Mouse (Mus musculus) granulocyte monocyte progenitor cell, adult 5-6 weeks (primary cell): Measurements from ENCODE around the gene Gprc6a. TPM values are rescaled to one million over a fixed set of nuclear protein-coding genes. Genes with fewer than 3 reads are reported as not detected.

Experiments
- ATAC-seq: replicated peaks from 2 replicates; pipeline ENCODE4 v1.8.0; 2016; ENCODE audit warnings: mild to moderate bottlenecking, moderate TSS enrichment, inconsistent platforms; ENCODE audit not compliant: poor library complexity, severe bottlenecking
- total RNA-seq, 2 experiments: library from RNA; stranded (forward) in 1 of 2; stranded (reverse) in 1 of 2; fragments of 200-712, 200-1000 nt in 1 of 2; fragments of >200 nt in 1 of 2; fragmentation: Nextera tagmentation in 1 of 2; gene quantifications; 2 replicates each; pipeline ENCODE4 v1.2.3; 2014 to 2017

Gene Gprc6a
- not detected in 2 replicates for total RNA-seq (2014; fragmentation: Nextera tagmentation)
- not detected in 2 replicates for total RNA-seq (2017)

DNA sequence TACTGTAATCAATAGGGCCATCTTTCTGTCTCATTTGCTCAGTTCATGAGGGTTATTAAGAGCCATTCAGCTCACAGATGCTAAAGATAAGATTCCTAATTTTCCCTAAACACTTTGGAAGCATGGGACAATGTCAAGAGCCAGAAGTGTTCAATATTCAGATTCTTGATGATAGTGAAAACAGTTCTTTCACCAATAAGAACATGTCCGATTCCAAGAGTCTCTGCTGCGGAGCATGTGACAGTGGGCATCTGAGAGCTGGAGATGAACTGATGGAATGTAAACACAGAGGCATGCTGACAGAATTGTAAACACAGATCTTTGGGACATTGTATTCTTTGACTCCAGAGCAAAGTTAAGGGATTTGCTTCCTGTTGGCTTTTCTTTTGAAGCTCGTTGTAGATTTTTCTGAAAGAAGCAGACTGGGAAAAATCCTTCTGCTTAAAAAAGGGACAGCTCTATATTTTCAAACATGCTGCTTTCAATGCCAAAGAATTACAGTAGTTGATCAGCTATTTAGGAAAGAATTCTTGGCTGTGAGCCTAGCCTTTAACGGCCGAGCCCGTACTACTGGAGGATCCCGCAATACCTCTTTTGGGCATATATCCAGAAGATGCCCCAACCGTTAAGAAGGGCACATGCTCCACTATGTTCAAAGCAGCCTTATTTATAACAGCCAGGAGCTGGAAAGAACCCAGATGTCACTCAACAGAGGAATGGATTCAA is at the start of gene Gprc6a:
Gprc6a (minus strand) TSS at position 51 of the 726 bp plus-strand sequence.
- no peak for ATAC-seq

DNA sequence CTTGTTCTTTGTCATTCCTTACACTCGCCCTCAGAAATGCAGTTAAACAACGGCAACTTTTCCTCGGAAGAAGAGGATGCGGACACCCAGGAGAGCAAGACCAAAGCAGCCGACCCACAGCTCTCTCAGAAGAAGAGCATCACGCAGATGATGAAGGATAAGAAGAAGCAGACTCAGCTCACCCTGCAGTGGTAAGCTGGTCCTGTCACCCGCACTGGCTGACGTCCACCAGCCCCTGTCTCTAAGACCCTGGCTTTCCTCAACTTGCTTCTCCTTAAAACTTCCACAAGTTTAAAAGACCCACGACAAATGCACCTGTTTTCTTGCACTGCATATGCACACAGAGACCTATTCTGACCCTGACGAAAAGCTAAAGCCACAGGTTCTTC is 47.0 kb upstream of the Gprc6a start:
- no peak for ATAC-seq

DNA sequence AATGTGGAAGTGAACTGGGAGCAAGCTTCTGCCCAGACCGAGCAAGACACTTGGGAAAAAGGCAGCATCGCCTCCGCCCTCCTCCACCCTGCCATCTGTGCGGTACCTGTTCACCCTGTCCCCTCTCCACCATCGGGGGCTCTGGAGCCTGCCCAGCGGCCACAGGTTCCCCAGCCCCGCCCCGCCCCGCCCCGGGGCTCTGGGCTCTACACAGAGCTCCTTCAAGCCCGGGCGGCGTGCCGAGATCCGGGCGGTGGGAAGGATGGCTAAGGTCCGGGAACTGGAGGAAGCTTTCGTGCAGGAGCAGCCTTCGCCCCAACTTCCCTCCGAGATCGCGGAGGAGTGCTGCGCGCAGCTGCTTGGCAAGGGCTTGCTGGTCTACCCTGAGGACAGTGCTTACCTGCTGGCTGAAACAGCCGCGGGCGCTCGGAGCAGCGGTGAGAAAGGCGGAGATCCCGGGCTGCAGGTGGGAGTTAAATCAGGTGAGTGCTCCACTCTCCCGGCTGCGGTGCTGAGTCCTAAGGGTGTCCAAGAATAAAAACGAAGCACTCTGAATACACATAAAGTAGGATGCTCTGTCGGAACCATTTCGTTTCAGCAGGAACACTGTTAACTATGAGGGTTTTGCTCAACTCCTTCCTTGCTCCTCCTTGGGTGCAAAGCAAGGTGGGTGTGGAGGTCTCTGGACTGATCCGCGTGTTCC is 46.4 kb upstream of the Gprc6a start, which contains the start of gene Rfx6:
Rfx6 (plus strand) TSS at position 209 of the 703 bp plus-strand sequence.
- peak; percentile 35; the same call in 1 of the 2 replicates for ATAC-seq

DNA sequence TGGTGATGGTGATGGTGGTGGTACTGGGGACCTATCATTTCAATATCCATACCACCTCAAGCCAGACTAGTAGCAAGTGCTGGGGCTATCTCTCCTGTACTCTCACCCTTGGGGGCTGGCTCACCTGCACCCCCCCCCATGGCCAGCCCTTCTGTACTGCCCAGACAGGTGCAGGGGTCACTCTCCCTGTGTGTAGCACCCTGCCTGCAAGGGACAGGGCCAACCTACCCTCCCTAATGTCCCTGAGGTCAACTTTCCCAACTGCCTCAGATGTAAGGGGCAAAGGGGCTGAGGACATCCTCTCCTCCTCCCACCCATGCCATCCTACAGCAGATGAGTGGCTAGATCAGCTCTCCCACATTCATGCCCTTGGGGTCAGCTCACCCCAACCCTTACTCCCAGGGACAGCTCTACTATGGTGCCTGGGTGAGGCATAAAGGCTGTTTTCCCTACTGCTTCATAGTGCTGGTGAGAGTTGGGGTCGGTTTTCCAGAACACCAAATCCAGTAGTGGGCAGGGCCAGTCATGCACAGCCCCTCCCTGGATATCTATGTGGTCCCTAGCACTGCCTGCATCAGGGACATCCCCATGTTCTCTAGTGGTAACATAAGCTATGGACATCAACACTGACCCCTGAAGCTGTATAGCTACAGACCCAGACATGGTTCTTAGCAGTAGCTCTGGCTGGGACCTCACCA is 41.0 kb upstream of the Gprc6a start:
- ATAC-seq: no peak

DNA sequence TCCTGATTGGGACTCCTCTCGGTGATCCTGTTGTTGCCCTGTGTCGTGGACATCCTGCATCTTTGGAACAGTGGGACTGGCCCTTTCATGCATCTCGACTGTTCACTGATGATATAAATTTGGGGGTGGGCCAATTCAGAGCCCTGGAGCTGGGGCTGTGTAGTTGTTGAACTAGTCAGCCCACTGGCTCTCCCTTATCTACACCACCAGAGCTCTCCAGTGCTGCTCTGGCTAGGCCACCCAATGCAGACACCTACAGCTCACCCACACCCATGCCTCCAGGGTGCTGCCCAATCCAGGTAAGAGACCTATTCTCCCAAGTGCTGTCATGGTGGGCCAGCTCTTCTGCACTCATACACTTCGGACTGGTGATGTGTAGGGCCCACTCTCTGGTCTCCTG is 40.3 kb upstream of the Gprc6a start:
- no peak for ATAC-seq

DNA sequence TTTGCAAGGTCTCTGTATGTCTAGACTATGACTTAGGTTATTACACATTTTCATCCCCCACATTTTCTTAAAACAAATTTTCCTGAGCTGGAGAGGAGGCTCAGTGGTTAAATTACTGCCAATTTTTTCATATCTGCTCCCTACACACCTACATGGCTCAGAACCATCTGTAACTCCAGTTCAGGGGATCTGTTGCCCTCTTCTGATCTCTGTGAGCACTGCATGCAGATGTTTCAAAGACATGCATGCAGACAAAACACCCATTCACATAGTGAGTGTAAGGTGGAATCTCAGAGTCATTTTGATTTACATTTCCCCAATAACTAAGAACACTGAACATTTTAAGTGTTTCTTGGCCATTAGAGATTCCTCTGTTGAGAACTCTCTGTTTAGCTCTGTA is 38.1 kb upstream of the Gprc6a start:
- no peak for ATAC-seq

DNA sequence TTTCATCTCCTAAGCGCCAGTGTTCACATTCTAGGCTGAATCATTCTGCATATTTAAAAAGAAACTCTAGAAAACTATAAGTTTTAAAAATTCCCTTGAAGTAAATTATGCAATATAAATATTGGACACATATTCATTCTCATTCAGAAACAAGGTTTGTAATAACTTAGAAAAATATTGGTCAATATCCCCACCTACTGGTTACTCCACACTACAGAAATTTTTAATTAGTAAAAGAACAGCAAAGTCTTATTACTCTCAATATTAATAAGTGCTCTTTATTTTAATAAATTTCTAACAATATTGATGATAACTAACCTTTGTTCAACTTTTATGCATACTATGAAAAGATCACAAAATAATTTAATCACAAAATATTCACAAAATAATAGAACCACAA is 26.1 kb upstream of the Gprc6a start:
- ATAC-seq: no peak

DNA sequence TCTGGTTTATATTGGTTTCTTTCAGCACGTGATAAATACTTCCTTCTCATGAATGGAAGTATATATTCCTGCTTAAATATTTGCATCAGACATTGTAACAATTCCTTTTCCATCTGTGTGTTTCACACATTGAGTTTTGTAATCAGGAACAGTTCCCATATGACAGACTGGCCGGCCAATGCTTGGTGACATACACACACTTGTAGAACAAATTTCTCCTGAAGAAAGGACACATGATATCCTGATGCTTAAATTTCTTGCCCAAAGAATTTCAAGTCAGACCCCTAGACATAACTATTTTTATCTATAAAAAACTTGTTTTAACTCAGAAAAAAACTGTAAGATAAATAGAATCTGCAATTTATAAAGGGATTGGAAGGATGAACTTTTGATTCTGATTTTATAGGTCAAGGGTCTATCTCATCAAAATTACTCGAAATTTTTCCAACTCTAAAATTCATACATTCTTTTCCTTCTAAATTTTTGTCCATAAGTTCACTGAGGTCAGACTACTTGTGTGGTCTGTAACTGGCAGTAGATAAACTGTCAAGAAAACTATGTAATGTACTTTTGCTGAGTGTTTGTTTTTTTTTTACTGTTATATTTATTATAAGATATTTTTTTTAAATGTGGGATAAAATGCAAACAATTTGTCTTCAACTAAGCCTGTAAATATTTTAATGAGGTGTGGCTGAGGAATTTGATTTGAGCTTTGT is 18.4 kb upstream of the Gprc6a start:
- no peak for ATAC-seq

DNA sequence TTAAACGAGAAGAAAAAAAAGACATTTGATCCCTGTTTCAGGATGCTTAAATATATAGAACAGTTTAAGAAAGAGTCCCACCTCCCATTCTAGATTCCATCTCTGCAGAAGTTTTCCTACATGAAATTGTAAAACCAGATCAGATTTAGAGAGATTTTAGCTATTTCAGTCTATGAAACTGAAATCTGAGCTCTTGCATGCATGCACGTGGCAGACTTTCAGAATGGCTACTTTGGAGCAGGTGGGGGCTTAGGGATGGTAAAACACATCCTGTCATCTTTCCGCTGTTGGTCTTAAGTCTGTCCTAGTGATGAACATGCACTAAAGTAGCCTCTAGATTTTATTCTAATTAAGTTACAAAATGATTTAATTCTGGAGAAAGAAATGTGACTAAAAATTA is 10.1 kb downstream of the Gprc6a start:
- ATAC-seq: no peak

- peak; percentile 58 for ATAC-seq
Observed at GRCm38 (mm10) chr10:51620126-51620525, 11.1 kb downstream of the Gprc6a start.

GRCm38 (mm10) chr10:51618538-51618937 is 12.7 kb downstream of the Gprc6a start:
- ATAC-seq: no peak

DNA sequence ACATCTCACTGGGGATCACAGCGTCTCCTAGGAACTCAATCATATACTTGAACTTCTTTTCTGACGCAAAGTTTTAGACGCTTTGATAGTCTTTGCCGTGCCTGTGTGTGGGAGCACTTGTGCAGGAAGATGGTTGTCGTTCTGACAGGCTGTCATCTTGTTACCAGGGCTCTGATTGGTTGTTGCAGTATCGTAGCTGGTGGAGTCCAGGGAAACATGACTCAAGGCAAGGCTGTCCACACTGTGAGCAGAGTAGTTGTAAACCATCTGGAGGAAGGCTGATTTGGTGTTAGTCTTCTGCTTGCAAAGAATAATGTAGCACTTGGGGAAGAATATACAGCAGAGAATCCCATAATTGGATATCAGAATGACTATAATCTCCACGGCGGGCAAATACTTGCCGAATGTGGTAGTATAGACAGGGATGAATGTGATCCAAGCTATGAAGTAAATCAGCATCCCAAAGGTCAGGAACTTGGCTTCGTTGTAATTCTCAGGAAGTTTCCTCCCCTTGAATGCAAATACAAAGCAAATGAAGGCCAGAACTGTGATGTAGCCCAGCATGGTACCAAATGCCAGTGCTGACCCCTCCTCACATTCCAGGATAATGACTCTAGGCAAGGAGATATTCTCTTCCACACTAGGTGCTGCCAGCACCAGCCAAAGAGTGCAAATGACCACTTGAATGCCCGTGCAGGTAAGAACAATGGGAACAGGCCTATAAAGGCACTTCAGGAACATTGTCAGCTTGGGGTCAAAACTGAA is 16.3 kb downstream of the Gprc6a start:
- no peak for ATAC-seq

GRCm38 (mm10) chr10:51613421-51613820 is 17.8 kb downstream of the Gprc6a start:
- no peak for ATAC-seq

GRCm38 (mm10) chr10:51611969-51612682 is 19.1 kb downstream of the Gprc6a start:
- no peak for ATAC-seq

DNA sequence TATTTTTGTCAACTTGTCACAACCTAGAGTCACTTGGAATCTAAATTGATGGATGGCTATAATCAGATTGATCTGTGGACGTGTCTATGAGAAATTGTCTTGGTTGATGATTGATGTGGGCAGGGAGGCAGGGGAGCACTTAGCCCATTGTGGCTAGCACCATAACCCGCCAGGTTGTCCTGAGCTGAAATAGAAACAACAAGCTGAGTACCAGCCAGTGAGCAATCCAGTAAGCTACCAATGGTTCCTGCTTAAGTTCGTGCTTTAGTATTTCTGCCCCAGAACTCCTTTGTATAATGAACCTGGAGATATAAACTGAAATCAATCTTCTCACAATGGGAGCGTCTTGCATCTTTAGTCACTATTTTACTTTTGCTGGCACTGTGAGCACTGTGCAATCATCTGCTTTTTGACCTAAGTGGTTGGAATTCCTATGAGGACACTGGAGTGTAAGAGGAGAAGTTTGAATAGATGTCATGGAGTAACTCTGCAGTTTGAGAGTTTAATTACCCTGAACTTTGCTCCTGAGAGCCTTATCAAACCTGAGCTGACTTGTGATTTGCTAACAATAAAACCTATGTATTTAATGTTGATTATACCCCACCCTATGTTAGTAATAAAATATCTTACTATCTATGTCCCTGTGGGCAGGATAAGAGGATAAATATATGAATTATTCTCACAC is 21.4 kb downstream of the Gprc6a start:
- ATAC-seq: no peak

GRCm38 (mm10) chr10:51596928-51597635 is 34.2 kb downstream of the Gprc6a start:
- ATAC-seq: peak; percentile 96

DNA sequence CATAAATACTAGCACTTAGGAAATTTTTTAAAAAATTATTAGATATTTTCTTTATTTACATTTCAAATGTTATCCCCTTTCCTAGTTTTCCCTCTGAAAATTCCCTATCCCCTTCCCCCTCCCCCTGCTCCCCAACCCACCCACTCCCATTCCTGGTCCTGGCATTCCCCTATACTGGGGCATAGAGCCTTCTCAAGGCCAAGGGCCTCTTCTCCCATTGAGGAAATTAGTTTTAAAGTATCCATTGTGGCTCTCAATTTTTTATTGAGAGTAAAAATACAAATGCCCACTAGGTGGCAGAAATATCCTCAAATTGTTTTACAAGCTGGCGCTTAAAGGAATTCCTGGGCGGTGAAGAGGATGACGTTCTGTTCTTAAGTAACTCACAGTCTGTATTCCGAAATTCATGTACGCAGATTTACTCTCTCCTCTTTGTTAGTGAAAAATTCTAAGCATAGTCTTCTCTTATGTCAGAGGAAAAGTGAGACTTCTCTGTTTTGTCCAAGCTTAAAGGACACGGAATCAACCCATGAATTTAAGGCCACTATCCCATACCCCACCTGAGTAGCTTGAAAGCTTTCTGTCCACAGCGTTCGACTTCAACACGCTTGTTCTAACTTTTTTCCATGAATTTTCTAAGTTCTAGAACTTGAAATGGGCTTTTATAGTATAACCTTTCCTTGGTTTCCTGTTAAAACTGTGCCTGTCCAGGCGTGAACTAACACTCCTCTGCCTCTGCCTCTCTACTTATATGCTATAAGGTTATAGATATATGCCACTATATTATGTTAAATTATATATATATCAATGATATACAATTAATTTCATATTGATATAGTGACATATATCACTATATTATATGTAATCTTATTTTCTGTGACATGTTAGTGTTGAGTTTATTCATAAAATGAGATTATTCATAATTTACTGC is 36.0 kb downstream of the Gprc6a start:
- peak; percentile 64 for ATAC-seq
